Mouse (Mus musculus) heart, embryonic 16.5 days (tissue): Measurements from ENCODE around the gene Tap2. TPM values are rescaled to one million over a fixed set of nuclear protein-coding genes. Genes with fewer than 3 reads are reported as not detected.

ENCODE experiments used
- ATAC-seq: fragments of 200-750 bp; cut with Nextera tagmentation; replicated peaks from 2 replicates; pipeline ENCODE4 v1.8.0; 2017; ENCODE audit warnings: moderate number of reproducible peaks; ENCODE audit not compliant: insufficient read depth, low FRiP score; ENCODE audit errors: extremely low read depth
- H3K27ac ChIP-seq: fragments of 300-500 bp; sonication (generic); 2 replicates; pipeline ENCODE4 v1.5.1; 2014; ENCODE audit warnings: mild to moderate bottlenecking, low read length, control low read depth, moderate library complexity
- H3K27me3 ChIP-seq: fragments of 300-500 bp; sonication (generic); 2 replicates; pipeline ENCODE4 v1.6.1; 2014; ENCODE audit warnings: low read length, mixed read lengths; ENCODE audit not compliant: control insufficient read depth, insufficient read depth
- H3K36me3 ChIP-seq: fragments of 300-500 bp; sonication (generic); 2 replicates; pipeline ENCODE4 v1.6.1; 2014; ENCODE audit not compliant: control insufficient read depth, insufficient read depth
- H3K4me1 ChIP-seq: fragments of 300-500 bp; sonication (generic); 2 replicates; pipeline ENCODE4 v1.6.1; 2014; ENCODE audit warnings: low read length, mixed read lengths; ENCODE audit not compliant: control insufficient read depth, insufficient read depth
- H3K4me2 ChIP-seq: fragments of 300-500 bp; sonication (generic); 2 replicates; pipeline ENCODE4 v1.6.1; 2014; ENCODE audit warnings: low read depth, mild to moderate bottlenecking, control low read depth, low read length
- H3K4me3 ChIP-seq: fragments of 300-500 bp; sonication (generic); 2 replicates; pipeline ENCODE4 v1.5.1; 2014; ENCODE audit warnings: mild to moderate bottlenecking, control low read depth, low read length
- H3K9ac ChIP-seq: fragments of 300-500 bp; sonication (generic); 2 replicates; pipeline ENCODE4 v1.6.1; 2014; ENCODE audit warnings: low read length, control low read depth
- H3K9me3 ChIP-seq: fragments of 300-500 bp; sonication (generic); replicated peaks from 2 replicates; pipeline ENCODE4 v1.6.1; 2016; ENCODE audit warnings: low read length; ENCODE audit not compliant: control insufficient read depth
- WGBS: fragments of 180-500 bp; shearing (Covaris S2); extraction: QIAGEN DNeasy Blood & Tissue Kit; methylation state at CpG from one replicate; pipeline ENCODE4 v1.1.7; 2014; 5-methylcytosine and 5-hydroxymethylcytosine counted together
- polyA plus RNA-seq: library from polyadenylated mRNA; unstranded; fragments of >200 nt; fragmentation: Nextera tagmentation; extraction: Ambion mirVana; gene quantifications from 2 replicates; pipeline ENCODE4 v1.2.1, GENCODE M21; 2015

The Tap2 gene
- polyA plus RNA-seq, result 10.9 and 21.4 TPM in 2 replicates

- peak within 1 kb of the TSS; percentile 97 for H3K4me2 ChIP-seq
- H3K4me1 ChIP-seq, result peaks cover 11% of the 10 kb centered on the region; the same call in 1 of the 2 replicates
- H3K36me3 ChIP-seq, result no peaks in the 10 kb centered on the region
- WGBS, result 73% methylated on average over 5 of the region's 5 CpGs
- H3K9me3 ChIP-seq, result no peaks in the 10 kb centered on the region
- peak within 1 kb of the TSS; percentile 92 for H3K4me3 ChIP-seq
- ATAC-seq, result no peak
- H3K27ac ChIP-seq, result no peak within 1 kb of the TSS
- H3K27me3 ChIP-seq, result peaks cover 16% of the 10 kb centered on the region
- peak within 1 kb of the TSS; percentile 87 for H3K9ac ChIP-seq
Measured at GRCm38 (mm10) chr17:34203444-34203843, at the start of gene Tap2. Gene Tap2, plus strand, starts transcription at chr17:34203527.

- Histone ChIP-seq H3K36me3 (no peaks in the 10 kb centered on the region), H3K4me2 (no peak overlapping the region), H3K27ac (no peak overlapping the region), H3K4me3 (no peak overlapping the region), H3K4me1 (no peaks in the 10 kb centered on the region), H3K9me3 (no peaks in the 10 kb centered on the region), H3K27me3 (no peaks in the 10 kb centered on the region; the same call in 1 of the 2 replicates), H3K9ac (no peak overlapping the region)
- WGBS, result 46% methylated on average over 5 of the region's 5 CpGs
- ATAC-seq, result no peak
Measured at GRCm38 (mm10) chr17:34155534-34155933, 47.8 kb upstream of the Tap2 start.

GRCm38 (mm10) chr17:34164202-34164895, 39.0 kb upstream of the Tap2 start:
- Histone ChIP-seq H3K27ac (no peak overlapping the region), H3K9me3 (peaks cover 11% of the 10 kb centered on the region), H3K4me1 (no peaks in the 10 kb centered on the region), H3K4me3 (no peak overlapping the region), H3K36me3 (no peaks in the 10 kb centered on the region), H3K9ac (no peak overlapping the region), H3K27me3 (no peaks in the 10 kb centered on the region), H3K4me2 (no peak overlapping the region)
- ATAC-seq, result no peak
- 35% methylated on average over 9 of the region's 9 CpGs for WGBS

- H3K9ac ChIP-seq, result no peak overlapping the region
- H3K4me3 ChIP-seq, result no peak overlapping the region
- no peak overlapping the region for H3K27ac ChIP-seq
- peaks cover 11% of the 10 kb centered on the region for H3K9me3 ChIP-seq
- H3K36me3 ChIP-seq, result no peaks in the 10 kb centered on the region
- no peak overlapping the region for H3K4me2 ChIP-seq
- no peaks in the 10 kb centered on the region for H3K4me1 ChIP-seq
- H3K27me3 ChIP-seq, result no peaks in the 10 kb centered on the region
- 63% methylated on average over 6 of the region's 6 CpGs for WGBS
- no peak for ATAC-seq
Measured at GRCm38 (mm10) chr17:34165033-34165730, 38.1 kb upstream of the Tap2 start.

GRCm38 (mm10) chr17:34169279-34169678, 34.0 kb upstream of the Tap2 start:
- no peak for ATAC-seq
- H3K27ac ChIP-seq, result no peak overlapping the region

GRCm38 (mm10) chr17:34170487-34170876, 32.8 kb upstream of the Tap2 start:
- no peak overlapping the region for H3K27ac ChIP-seq
- no peaks in the 10 kb centered on the region for H3K4me1 ChIP-seq
- H3K9me3 ChIP-seq, result peaks cover 8% of the 10 kb centered on the region
- no peaks in the 10 kb centered on the region for H3K36me3 ChIP-seq
- no peaks in the 10 kb centered on the region; the same call in 1 of the 2 replicates for H3K27me3 ChIP-seq
- no peak overlapping the region for H3K4me3 ChIP-seq
- no peak overlapping the region for H3K9ac ChIP-seq
- no peak overlapping the region for H3K4me2 ChIP-seq
- ATAC-seq, result no peak
- 13% methylated on average over 4 of the region's 4 CpGs for WGBS

More at GRCm38 (mm10) chr17:34169279-34169678, 34.0 kb upstream of the Tap2 start:
- no peaks in the 10 kb centered on the region for H3K4me1 ChIP-seq
- H3K27me3 ChIP-seq, result no peaks in the 10 kb centered on the region; the same call in 1 of the 2 replicates
- no peak overlapping the region for H3K4me2 ChIP-seq
- whole genome bisulfite sequencing, result 0% methylated on average over 2 of the region's 2 CpGs
- H3K9me3 ChIP-seq, result peaks cover 9% of the 10 kb centered on the region
- no peaks in the 10 kb centered on the region for H3K36me3 ChIP-seq
- H3K4me3 ChIP-seq, result no peak overlapping the region
- H3K9ac ChIP-seq, result no peak overlapping the region

- no peak overlapping the region for H3K9ac ChIP-seq
- no peak; the same call in 1 of the 2 replicates for ATAC-seq
- peak overlapping the region; percentile 33; the same call in 1 of the 2 replicates for H3K4me2 ChIP-seq
- 35% methylated on average over 13 of the region's 13 CpGs for WGBS
- H3K36me3 ChIP-seq, result no peaks in the 10 kb centered on the region
- H3K27me3 ChIP-seq, result no peaks in the 10 kb centered on the region; the same call in 1 of the 2 replicates
- no peak overlapping the region for H3K27ac ChIP-seq
- no peaks in the 10 kb centered on the region for H3K4me1 ChIP-seq
- H3K4me3 ChIP-seq, result no peak overlapping the region
- H3K9me3 ChIP-seq, result peaks cover 4% of the 10 kb centered on the region
Measured at GRCm38 (mm10) chr17:34170877-34171498, 32.3 kb upstream of the Tap2 start.

GRCm38 (mm10) chr17:34172528-34172927, 30.8 kb upstream of the Tap2 start:
- WGBS, result 94% methylated on average over 5 of the region's 5 CpGs
- Histone ChIP-seq H3K9me3 (peaks cover 12% of the 10 kb centered on the region), H3K27me3 (no peaks in the 10 kb centered on the region; the same call in 1 of the 2 replicates), H3K36me3 (no peaks in the 10 kb centered on the region), H3K27ac (no peak overlapping the region), H3K4me1 (no peaks in the 10 kb centered on the region), H3K4me3 (no peak overlapping the region), H3K9ac (no peak overlapping the region), H3K4me2 (no peak overlapping the region)
- ATAC-seq, result no peak

- Histone ChIP-seq H3K9me3 (peaks cover 12% of the 10 kb centered on the region), H3K27me3 (no peaks in the 10 kb centered on the region; the same call in 1 of the 2 replicates), H3K27ac (no peak overlapping the region), H3K4me1 (no peaks in the 10 kb centered on the region), H3K4me3 (no peak overlapping the region), H3K9ac (no peak overlapping the region), H3K4me2 (no peak overlapping the region), H3K36me3 (no peaks in the 10 kb centered on the region)
- WGBS, result 48% methylated on average over 1 of the region's 1 CpGs
- no peak for ATAC-seq
Measured at GRCm38 (mm10) chr17:34174075-34174474, 29.3 kb upstream of the Tap2 start.
